Mouse (Mus musculus) stomach, adult 2 months (tissue): ENCODE results near the gene Pcdh11x. TPM values are rescaled to one million over a fixed set of nuclear protein-coding genes. Genes with fewer than 3 reads are reported as not detected.

Source experiments
- polyA plus RNA-seq: library from polyadenylated mRNA; depleted of rRNA; stranded (reverse); fragments of >200 nt; gene quantifications from 2 replicates; pipeline ENCODE4 v1.2.3, GENCODE M21; 2012; rRNA removed

The Pcdh11x gene
- polyA plus RNA-seq: 0.04 TPM in 1 of 2 replicates, not detected in the other

DNA sequence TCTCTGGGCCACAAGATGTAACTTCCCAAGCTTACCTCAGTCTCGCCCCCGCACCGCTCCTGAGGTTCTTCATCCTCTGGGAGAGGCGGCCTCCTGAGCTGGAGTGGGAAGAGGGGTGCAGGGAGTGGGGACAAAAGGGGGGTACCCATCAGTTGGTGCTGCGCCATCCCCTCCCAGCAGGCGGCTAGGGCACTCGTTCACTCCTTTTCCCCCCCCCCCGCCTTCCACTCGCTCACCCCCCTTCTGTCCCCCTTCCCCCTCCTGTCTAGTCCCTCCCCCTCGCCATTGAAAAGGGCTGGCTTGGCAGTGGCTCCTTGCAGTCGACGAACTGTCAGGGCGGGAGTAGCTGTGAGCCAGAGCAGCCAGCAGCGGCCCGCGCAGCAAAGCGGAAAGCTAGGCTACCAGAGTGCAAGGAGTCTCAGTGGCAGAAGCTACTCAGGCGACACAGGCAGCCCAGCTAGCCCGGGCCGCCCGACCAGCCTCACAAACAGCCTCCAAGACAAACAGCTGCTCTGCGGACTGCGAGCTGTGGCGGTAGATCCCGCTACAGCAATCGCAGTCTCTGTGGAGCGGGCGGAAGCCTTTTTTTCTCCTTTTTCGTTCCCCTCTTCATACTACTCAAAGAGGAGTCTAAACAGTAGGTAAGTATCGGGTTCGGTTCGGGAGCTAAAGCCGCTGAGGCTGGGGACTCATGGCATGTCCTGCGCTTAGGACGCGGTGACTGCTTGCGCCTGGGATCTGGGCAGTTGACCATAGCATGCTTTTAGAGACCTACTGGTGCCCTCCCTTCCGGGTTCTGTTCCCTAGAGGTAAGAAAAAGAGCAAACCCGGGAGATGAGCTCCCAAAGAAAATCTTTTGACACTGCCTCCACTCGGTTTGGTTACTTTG, at the start of gene Pcdh11x:
Gene Pcdh11x, plus strand, starts transcription at position 249 of the 889 bp plus-strand sequence.

DNA sequence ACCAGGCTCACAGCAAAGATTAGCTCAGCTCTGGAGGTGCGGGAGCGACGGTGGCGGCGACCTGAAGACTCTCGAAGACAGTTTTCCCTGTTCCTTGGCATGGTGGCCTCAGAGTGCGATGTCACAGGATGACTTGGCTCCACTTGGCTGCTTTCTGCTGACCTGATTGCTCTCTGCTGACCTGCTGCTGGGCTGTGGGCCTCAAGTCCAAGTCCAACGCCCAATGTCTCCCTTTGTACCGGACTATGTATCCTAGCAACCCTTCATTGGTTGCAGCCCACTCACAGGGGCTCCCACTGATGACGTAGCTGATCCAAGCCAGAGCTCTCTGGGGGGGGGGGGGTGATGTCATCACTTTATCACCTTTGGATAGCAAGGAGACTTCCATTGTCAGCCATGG, 22.9 kb downstream of the Pcdh11x start, which contains the start of gene H2afb3:
Gene H2afb3, minus strand, starts transcription at position 101 of the 400 bp plus-strand sequence.

Other genes starting within 250 kb of the Pcdh11x start
- gene H2afb3, start 22.8 kb downstream of the Pcdh11x start, polyA plus RNA-seq: not detected in 2 replicates